Mouse (Mus musculus) layer of hippocampus, adult 18-20 months (tissue): Measurements from ENCODE around the gene Ankrd28. TPM values are rescaled to one million over a fixed set of nuclear protein-coding genes. Genes with fewer than 3 reads are reported as not detected.
A peak's percentile ranks its signal among the peaks of the same experiment; 100 is the strongest.
"Not testable (repeated sequence)": the region's sequence is repeated elsewhere in the genome, so short reads cannot be mapped to it uniquely, and the experiment has no call there.

ENCODE experiments used
- DNase-seq, 2 experiments: peaks; one replicate each; pipeline ENCODE4 v3.0.0; 2022; ENCODE audit warnings: low spot score in 2 of 2
- total RNA-seq, 2 experiments: library from RNA; stranded (reverse); gene quantifications; 2 replicates each; pipeline ENCODE4 v1.2.3; 2021

Gene Ankrd28
- total RNA-seq, 2 experiments from 2014 or later, result 45.4 to 52.1 TPM

DNA sequence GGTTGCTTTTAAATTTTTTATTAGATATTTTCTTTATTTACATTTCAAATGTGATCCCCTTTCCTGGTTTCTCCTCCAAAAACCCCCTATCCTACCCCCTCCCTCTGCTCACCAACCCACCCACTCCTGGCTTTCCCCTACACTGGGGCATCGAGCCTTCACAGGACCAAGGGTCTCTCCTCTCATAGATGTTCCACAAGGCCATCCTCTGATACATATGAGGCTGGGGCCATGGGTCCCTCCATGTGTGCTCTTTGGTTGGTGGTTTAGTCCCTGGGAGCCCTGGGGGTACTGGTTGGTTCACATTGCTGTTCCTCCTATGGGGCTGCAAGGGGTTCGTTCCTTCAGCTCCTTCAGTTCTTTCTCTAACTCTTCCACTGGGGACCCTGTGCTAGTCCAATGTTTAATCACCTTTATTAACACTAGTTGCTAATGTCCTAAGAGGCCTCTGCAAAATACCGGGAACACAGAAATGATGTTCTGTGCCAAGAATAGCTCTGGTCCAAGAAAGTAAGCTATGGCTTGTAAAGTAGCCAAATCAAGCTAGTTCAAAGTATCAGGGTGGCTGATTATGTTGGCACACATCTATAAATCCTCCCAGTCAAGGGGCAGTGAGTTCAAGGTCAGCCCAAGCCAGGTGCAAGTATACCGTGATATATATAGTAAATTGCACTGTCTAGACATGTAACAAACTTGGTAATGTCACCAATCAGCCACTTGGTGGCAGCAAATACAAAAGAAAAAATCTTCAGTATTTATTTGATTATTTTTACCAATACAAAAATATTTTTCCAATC, 36.3 kb downstream of the Ankrd28 start:
- DNase-seq, result peak in 1 of 2 experiments; percentile 35

DNA sequence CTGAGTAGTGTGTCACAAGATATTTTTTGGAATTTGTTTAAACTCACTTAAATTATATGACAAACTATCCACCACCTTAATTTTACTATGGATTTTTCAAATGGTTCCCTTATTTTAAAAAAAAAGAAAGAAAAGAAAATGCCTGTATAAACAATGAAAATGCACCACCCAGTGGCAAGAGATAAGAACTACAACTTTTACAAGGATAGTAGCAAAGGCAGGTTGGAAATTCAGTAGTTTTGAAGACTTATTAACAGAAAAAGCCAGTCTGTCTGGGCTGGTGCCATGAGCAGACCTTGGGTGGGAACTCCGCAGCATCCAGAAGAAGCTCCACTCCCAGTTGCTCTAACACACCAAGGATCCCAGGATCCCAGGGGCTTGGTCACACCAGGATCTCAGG, 39.7 kb downstream of the Ankrd28 start:
- peak in 1 of 2 experiments; percentile 28 for DNase-seq

DNA sequence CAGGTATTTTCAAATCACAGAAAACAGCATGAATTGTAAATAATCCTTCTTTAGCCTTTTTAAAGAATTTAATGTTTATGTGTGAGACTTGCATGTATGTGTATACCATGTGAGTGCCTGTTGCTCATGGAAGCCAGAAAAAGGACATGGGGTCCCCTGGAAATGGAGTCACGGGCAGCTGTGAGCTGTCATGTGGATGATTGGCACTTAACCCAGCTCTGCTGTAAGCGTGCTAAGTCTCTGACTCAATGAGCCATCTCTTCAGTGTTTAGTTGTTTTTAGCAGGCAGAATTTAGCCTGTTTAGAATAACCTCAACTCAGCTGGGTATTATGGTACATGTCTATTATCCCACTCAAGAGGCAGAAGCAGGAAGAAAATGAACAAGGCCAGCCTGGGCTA, 43.5 kb downstream of the Ankrd28 start:
- DNase-seq, result no peak

DNA sequence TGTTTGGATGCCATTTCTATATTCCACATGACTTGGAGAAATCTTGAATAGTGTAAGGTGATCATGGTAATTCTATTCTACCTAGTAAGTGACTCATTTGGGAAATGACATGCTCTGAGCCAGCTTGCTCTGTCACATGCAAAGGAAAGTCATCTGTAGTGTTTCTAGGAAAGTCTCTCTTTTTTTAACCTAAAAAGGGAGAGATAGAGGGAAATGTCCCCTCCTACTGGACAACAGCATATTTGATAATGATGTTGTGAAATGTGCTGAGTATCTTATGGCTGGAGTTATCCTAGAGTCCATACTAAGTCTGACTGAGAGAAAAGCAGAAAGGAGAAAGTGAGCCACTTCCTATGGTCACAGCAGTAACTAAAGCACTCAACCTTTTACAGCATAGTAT, 44.8 kb downstream of the Ankrd28 start:
- DNase-seq, result no peak

DNA sequence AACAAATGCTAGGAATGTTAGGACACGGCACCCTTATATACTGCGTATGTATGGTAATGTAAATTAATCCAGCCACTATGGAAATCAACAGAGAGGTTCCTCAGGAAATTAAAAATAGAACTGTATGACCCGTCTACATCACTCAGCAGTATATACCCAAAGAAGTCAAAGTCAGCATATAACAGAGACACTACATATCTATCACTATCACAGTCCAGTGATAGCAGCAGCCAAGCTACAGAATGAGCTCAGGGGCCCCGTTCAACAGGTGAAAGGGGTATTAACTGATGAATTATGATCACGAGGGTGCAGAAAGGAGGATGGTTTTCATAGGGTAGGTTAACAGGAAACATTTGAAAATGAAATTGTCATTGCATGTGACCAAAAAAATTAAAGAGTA, 45.5 kb downstream of the Ankrd28 start:
- DNase-seq, result no peak

DNA sequence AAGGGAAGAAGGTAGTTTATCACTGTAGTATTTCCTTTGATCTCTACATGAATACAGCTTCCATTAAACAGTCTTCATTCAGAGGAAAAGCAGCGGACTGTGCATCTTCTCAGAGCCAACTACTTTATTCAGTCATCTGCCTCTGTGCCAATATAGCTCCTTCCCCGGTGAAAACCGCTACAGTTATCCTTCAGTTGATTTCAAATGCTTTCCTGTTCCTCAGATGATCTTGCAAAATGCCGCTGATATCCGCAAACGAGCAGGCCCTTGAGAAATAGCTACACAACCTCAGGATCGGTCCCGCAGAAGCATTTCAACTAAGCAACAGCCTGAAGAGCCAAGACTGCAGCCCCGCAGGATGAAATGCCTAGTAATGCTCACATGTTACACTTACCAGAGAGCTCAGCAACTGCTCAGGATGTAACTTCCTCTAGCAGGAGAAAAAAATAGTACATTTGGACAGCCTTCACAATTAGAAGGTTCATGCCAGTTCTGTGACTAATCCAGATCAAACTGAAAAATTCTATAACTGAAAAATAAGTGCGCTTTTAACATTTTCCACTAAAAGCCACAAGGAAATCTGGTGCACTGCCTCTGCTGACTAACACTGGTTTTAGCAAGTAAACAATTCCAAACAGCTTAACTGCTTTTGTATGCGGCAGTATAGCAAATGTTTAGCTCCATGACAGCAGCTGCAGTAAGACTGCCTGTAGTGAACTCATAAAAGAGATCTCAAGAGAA, 49.0 kb downstream of the Ankrd28 start:
- peak; percentile 64 to 74 for DNase-seq

DNA sequence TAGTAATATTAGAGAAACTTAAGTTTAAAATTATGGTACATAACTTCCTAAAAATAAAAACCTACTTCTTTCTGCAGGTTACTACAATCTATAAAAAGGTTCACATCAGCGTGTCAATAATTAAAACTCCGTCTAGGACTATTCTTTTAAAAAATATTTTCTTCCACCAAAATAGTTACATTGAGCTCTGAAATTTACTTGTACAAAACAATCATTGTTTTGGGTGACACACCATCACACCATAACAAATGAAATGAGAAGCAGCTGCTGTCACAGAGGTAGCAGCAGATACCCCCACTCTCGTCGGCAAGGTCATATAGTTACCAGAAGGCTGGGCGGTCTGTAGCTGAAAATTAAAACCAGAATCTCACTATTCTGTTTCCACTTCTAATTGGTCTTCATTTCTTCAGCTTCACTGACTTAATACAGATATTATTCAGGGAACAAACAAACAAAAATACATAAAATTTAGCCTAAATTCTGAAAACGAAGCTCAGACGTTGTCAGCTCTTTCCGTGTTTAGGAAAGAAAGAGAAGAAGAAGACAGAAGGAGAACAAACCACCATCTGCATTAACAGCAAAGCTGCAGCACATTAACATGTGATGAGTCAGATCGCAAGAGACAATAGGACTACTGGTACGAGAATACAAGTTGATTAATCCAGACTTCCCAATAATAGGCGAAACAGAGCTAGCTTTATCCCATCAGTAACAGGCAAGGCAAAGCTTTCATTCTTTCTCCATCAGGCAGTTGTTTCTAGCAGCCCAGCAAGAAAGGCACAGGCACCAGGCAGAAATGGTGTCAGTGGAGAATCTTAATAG, 49.8 kb downstream of the Ankrd28 start:
- peak; percentile 28 to 71 for DNase-seq

DNA sequence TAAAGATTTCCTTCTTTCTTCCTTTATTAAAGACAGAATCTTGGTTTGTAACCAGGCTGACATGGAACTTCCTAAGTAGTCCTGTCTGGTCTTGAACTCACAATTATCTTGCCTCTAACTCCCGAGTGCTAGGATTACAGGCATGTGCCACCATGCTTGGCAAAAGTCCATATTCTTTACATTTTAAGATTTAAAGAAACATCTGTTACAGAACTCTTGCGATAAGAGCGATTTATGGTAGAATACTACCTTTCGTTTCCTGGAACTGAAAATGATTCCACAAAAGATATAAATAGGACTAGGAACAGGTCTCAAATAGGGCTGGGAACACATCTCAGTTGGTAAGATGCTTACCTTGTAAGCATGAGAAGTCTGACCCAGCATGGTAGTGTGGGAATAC, 56.9 kb downstream of the Ankrd28 start:
- DNase-seq, result no peak

DNA sequence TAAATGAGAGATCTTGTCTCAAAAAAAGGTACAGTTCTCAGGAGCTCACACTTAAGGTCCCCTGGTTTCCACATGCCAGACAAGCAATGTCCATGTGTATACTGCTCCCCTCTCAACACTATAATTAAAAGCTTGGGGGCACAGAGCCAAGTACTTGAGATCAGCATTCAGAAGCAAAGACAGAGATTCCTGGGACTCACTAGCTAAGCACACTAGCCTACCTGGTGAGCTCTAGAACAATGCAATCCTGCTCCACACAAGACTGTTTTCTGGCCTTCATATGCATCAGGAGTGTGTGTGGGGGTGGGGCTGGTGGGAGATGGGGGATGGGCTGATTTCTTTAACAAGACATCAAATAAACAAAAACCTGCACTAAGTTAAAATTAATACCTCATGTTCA, 58.2 kb downstream of the Ankrd28 start:
- DNase-seq, result no peak

DNA sequence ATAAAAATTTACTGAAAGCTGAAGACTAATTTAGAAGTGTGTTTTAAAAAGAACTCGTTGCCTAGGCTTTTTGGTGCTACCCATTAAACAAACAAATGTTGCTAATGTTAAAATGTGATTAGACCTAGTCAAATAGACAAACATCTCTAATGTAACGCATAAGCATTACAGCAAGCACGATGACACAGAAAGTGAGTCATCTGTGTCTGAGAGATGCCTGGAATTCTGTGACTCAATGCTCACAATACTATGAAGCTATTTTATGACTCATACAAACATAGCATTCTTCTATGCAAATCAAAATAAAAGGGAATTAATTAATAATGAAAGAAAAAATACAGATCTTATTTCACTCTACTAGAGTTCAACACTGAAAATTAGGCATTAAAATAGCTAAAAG, 61.9 kb downstream of the Ankrd28 start:
- peak in 1 of 2 experiments; percentile 60 for DNase-seq

DNA sequence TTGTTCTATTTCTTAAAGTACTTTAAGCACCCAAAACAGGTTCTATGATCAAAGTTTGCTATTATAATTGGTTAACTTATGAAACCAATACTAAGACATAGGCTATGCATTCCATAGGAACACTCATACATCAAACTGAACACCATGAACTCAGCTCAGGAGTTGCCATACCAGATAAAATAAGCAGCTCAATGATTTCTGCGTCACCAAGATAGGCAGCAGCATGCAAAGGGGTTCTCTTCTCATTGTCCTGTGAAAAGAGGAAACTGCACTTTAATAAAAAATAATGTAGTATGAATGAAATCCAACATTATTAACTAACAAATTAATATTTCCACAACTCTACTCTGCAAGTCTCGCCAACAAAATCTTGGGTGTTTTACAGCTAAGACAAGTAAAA, 66.4 kb downstream of the Ankrd28 start:
- no peak for DNase-seq

DNA sequence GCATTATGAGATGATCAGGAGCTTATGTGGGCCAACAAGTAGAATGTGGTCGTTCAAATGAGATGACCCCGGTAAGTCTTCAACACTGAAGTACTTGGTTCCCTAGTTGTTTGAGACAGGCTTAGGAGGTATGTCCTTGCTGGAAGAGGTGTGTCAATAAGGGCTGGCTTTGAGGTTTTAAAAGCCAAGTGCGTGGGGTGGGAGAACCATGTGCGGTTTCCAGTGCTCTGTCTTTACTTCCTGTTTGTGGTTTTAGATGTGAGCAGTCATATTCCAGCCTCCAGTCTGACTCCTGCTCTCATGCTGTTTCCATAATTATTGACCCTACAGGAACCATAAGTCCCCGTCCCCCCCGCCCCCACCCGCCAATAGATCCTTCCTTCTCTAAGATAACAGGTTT, 68.7 kb downstream of the Ankrd28 start:
- no peak for DNase-seq

DNA sequence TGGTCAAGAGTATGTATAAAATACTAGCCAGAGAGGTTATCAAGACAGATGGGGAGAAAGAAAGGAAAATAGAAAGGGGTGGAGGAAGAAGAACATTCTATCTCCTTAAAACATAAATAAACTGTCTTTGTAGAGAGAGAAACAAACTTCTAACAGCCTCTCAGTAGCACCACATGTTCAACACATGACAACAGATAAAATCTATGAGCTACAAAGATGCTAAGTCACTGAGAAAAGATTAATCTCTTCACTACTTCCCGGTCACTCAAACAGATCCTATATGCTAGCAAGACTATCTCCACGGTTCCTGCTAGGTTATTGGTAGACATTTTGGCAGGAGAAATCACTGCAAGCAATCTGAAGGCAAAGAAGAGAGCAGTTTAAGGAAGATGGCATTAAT, 71.3 kb downstream of the Ankrd28 start:
- no peak for DNase-seq

DNA sequence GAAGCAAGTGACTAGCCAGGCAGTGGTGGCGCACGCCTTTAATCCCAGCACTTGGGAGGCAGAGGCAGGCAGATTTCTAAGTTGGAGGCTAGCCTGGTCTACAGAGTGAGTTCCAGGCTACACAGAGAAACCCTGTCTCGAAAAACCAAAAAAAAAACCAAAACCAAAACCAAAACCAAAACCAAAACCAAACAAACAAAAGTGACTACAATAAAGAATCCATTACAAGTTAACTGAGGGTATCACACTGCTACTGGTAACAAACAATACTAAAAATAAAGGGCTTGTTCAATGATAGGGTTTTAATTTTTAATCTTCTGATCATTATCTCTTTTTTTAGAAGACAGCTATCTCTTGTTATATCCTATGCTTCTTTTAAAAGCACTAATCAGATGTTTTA, 72.0 kb downstream of the Ankrd28 start:
- DNase-seq, result not testable (repeated sequence)

DNA sequence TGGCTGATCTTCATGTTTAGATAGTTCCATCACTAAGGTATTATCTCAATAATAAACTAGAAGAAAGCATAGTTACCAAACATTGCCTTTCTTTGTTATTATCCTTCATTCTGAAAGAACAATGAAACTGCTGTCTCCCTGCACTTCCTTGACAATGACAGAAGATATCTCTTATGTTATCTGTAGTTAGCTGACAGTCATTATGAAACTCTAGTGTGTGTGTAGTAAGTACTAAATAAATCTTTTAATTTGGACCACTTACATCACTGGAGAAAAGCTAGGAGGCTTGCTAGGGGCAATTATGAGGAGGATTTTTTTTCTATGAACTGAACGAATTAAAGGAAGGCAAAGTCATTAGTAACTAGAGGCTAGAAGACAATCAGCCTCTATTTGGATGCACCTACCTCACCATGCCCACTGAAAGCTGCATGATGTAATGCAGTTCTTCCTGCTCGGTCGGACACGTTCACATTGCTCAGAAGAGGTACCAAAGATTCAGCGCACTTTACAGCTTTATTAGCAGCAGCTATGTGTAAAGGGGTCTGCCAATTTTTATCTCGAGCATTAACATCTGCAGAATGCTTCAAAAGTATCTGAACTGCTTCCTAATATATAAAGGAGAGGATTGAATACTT, 82.1 kb downstream of the Ankrd28 start:
- DNase-seq, result no peak

DNA sequence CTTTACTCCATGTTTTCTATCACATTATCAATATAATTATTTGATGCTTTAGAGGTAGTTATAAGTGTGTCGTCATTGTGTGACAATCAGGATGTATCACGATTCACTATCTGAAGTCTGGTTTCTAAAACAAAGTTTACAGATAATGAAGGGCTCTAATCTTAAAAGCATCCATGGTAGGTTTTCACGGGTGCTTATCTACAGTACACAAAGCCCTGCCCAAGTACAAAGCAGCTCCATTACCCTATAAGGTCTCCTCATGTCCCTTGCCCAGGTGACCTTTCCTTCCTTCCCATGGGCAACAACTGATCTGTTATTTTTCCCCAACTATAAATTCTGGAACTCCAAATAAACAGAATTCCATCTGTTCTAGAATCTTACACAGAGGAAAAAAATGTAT, 87.9 kb downstream of the Ankrd28 start:
- no peak for DNase-seq

DNA sequence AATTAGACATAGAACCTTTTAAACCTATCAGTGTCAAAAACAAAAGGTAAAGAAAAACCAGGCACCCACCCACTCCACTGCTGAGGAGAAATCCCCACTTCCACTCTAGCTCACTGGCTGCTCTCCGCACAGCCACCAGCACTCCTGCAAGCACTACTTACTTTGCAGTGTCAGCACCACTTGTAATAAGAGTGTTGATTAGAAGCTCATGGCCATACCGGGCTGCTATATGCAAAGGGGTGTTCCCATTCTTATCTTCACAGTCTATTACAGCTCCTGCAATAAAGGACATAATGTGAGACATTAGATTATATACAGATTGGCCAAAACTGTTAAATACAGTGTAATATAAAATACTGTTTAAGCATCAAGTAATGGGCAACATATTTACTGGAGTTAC, 95.6 kb downstream of the Ankrd28 start:
- DNase-seq, result no peak

DNA sequence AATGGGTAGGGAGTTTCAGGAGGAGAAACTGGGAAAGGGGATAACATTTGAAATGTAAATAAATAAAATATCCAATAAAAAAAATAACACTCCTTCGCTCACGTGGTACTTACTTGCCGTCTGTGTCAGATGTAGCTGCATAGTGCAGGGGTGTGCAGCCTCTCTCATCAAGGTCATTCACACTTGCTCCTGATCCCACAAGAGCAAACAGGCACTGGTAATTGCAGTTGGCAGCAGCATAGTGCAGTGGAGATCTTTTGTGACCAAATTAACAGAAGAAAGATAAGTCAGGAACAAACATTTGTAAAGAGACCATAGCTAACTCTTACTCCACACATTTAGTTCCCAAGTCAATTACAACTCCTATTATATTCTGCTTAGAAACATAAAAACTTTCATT, 102.9 kb downstream of the Ankrd28 start:
- no peak for DNase-seq

DNA sequence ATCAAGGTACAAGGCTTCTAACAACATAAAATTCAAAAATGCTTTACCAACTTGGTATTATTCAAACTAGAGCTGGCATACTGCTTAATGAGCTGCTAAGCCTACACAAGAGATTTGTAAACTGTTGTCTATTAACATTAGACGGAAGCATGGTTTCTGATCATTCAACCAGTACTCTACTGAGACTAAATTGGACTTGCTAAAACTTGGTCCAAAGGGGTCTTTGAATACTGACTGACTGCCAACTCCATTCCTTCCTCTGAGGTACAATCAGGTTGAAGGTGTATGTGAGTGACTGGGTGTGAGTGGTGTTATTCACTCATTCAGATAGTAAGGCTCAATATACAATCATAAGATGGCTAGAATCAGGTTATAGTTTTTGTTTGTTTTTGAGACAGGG, 107.7 kb downstream of the Ankrd28 start:
- DNase-seq, result no peak

DNA sequence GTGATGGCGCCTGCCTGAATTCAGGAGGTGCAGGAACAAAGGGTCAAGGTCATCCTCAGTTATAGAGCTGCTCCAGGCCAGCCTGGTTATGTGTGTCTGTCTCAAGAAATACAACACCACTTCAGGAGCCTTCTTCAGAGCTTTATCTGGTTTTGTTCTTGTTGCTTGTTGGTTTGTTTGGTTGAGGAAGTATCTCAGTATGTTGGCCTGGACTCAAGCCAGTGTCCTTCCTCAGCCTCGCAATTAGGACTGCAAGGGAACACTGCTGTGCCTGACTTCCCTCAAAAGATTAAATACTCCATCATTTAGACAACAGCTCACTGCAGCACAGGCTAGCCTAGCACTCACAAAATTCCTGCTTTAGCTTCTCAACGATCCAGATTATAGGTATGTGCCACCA, 109.2 kb downstream of the Ankrd28 start:
- DNase-seq, result no peak

DNA sequence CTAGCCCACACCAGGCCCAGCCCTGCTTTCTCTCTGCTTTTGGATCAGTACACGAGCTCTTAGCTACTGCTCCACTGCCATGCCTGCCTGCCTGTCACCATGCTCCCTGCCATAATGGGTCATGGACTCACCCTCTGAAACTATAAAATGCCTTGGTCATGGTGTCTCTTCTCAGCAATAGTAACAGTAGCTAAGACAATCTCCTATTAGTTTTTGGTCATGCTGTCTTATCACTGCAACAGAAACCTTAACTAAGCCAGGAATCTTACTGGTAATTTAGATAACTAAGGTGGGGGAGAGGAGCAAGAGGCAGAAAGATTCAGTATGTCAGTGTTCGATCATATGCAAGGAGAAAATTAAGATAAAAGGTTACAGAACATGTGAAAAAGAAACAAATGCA, 112.1 kb downstream of the Ankrd28 start:
- no peak for DNase-seq
